Mouse (Mus musculus) myocyte (in vitro differentiated cells): ENCODE data around the gene Wdr64. TPM values are rescaled to one million over a fixed set of nuclear protein-coding genes. Genes with fewer than 3 reads are reported as not detected.

Experiments
- H3K27me3 ChIP-seq: one replicate; pipeline ENCODE4 v1.6.1; 2011; ENCODE audit not compliant: control insufficient read depth, insufficient read depth, insufficient read length
- H3K36me3 ChIP-seq: one replicate; pipeline ENCODE4 v1.6.1; 2011; ENCODE audit not compliant: control insufficient read depth, insufficient read depth
- H3K4me2 ChIP-seq: one replicate; pipeline ENCODE4 v1.6.1; 2011; ENCODE audit warnings: low read depth, control low read depth
- H3K4me3 ChIP-seq: one replicate; pipeline ENCODE4 v1.5.1; 2011; ENCODE audit warnings: mild to moderate bottlenecking, control low read depth, moderate library complexity
- H3K79me2 ChIP-seq: one replicate; pipeline ENCODE4 v1.6.1; 2011; ENCODE audit not compliant: control insufficient read depth, insufficient read depth
- H3ac ChIP-seq: one replicate; pipeline ENCODE4 v1.6.1; 2011; ENCODE audit not compliant: control insufficient read depth, insufficient read length
- CEBPB ChIP-seq: IDR thresholded peaks from 2 replicates; pipeline ENCODE4 v1.6.1; 2011; ENCODE audit warnings: mild to moderate bottlenecking, moderate library complexity; ENCODE audit not compliant: poor library complexity, insufficient read depth, severe bottlenecking
- E2F4 ChIP-seq: IDR thresholded peaks from one replicate; pipeline ENCODE4 v1.6.1; 2011; ENCODE audit warnings: mild to moderate bottlenecking, control low read depth, moderate library complexity; ENCODE audit not compliant: insufficient read depth
- MAX ChIP-seq: IDR thresholded peaks from one replicate; pipeline ENCODE4 v1.6.1; 2011; ENCODE audit warnings: low read depth, mild to moderate bottlenecking, control low read depth
- MYOD1 ChIP-seq, 3 experiments: IDR thresholded peaks; one replicate each; pipeline ENCODE4 v1.6.1; 2011; ENCODE audit warnings: control low read depth in 2 of 3, low read depth in 2 of 3, mild to moderate bottlenecking in 2 of 3, moderate library complexity in 1 of 3; ENCODE audit not compliant: insufficient read length in 2 of 3, control insufficient read depth in 1 of 3
- MYOG ChIP-seq, 3 experiments: IDR thresholded peaks; one replicate each; pipeline ENCODE4 v1.6.1; 2011; ENCODE audit warnings: control low read depth in 2 of 3, low read depth in 2 of 3, mild to moderate bottlenecking in 2 of 3; ENCODE audit not compliant: insufficient read length in 2 of 3, control insufficient read depth in 1 of 3, insufficient read depth in 1 of 3
- POLR2A ChIP-seq: IDR thresholded peaks from one replicate; pipeline ENCODE4 v1.6.1; 2011; ENCODE audit warnings: low read depth, mild to moderate bottlenecking, control low read depth, moderate library complexity; ENCODE audit not compliant: insufficient read length
- POLR2AphosphoS2 ChIP-seq: IDR thresholded peaks from one replicate; pipeline ENCODE4 v1.6.1; 2011; ENCODE audit warnings: low read depth, control low read depth; ENCODE audit not compliant: insufficient read length
- REST ChIP-seq: IDR thresholded peaks from one replicate; pipeline ENCODE4 v1.6.1; 2011; ENCODE audit warnings: mild to moderate bottlenecking, control low read depth, moderate library complexity; ENCODE audit not compliant: insufficient read depth, insufficient read length
- SRF ChIP-seq: IDR thresholded peaks from one replicate; pipeline ENCODE4 v1.6.1; 2011; ENCODE audit warnings: low read depth; ENCODE audit not compliant: control insufficient read depth, insufficient read length
- TCF12 ChIP-seq: IDR thresholded peaks from one replicate; pipeline ENCODE4 v1.6.1; 2011; ENCODE audit warnings: mild to moderate bottlenecking, control low read depth; ENCODE audit not compliant: poor library complexity, insufficient read depth, severe bottlenecking
- TCF3 ChIP-seq: IDR thresholded peaks from one replicate; pipeline ENCODE4 v1.6.1; 2011; ENCODE audit warnings: low read depth, control low read depth; ENCODE audit not compliant: insufficient read length
- USF1 ChIP-seq: IDR thresholded peaks from one replicate; pipeline ENCODE4 v1.6.1; 2011; ENCODE audit warnings: low read depth, mild to moderate bottlenecking, control low read depth, moderate library complexity
- polyA plus RNA-seq: library from polyadenylated mRNA; unstranded; fragments of >200 nt; fragmentation: generic; extraction: Trizol; gene quantifications from one replicate; pipeline ENCODE4 v1.2.1, GENCODE M21; 2012; ENCODE audit warnings: missing spikeins

Gene Wdr64
- polyA plus RNA-seq, 1 experiment, result not detected

DNA sequence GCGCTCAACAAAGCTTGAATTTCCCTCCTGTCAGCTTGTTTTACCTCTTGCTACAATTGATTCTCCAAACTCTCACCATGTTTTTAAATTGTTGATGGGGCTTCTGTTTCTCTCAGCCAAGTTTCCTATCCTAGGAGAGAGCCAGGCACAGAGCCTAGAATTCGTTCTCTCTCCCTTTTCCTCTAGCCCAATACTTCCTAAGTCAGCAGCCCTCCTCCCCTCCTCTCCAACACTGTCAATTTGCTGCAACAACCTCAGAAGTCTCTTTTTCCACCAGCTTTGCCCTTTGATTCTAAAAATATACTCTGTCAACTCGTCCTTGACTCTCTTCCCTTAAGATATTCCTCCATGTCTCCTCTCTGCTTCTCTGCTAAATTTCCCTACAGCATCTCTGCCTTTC, 982 bp downstream of the Wdr64 start:
- no peak for TF ChIP-seq MYOG (IDR thresholded peaks at IDR 0.05; ENCODE audit: control insufficient read depth in 1 of 3, insufficient read depth in 1 of 3, insufficient read length in 2 of 3, low read depth in 2 of 3)
- TF ChIP-seq POLR2A, result no peak
- TF ChIP-seq USF1, result no peak
- TF ChIP-seq E2F4, result no peak
- no peak for TF ChIP-seq POLR2AphosphoS2
- no peak for TF ChIP-seq TCF12
- no peak for TF ChIP-seq REST
- no peak for TF ChIP-seq CEBPB
- TF ChIP-seq MYOD1 (IDR thresholded peaks at IDR 0.05; ENCODE audit: control insufficient read depth in 1 of 3, insufficient read length in 2 of 3, low read depth in 2 of 3), result no peak
- TF ChIP-seq SRF, result no peak
- no peak overlapping the region for H3K4me3 ChIP-seq

DNA sequence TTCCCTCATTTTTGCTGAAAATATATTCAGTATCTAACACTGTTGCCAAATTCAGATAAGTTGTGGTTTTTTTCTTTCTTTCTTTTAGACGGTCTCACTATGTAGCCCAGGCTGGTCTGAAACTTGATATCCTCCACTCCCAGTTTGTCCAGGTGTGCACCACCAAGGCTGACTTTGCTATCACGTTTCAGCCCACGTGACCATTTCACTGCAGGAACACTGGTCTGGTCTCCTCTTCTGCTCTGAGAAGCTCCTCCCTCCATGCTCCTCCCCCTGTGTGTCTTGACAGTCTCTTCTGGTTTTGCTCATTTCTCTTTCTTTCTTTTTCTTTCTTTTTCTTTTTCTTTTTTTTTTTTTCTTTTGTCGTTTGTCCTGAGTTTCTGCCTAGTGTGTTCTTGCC, 1.4 kb downstream of the Wdr64 start:
- Histone ChIP-seq H3ac (no peak overlapping the region), H3K4me3 (no peak overlapping the region), H3K79me2 (no peaks in the 10 kb centered on the region), H3K4me2 (no peak overlapping the region), H3K27me3 (no peaks in the 10 kb centered on the region), H3K36me3 (no peaks in the 10 kb centered on the region)
- TF ChIP-seq USF1 (peak; percentile 27), POLR2AphosphoS2 (no peak)

More for the DNA sequence above, 982 bp downstream of the Wdr64 start:
- H3K27me3 ChIP-seq, result no peaks in the 10 kb centered on the region
- H3ac ChIP-seq, result no peak overlapping the region
- no peaks in the 10 kb centered on the region for H3K36me3 ChIP-seq
- H3K79me2 ChIP-seq, result no peaks in the 10 kb centered on the region
- H3K4me2 ChIP-seq, result no peak overlapping the region

DNA sequence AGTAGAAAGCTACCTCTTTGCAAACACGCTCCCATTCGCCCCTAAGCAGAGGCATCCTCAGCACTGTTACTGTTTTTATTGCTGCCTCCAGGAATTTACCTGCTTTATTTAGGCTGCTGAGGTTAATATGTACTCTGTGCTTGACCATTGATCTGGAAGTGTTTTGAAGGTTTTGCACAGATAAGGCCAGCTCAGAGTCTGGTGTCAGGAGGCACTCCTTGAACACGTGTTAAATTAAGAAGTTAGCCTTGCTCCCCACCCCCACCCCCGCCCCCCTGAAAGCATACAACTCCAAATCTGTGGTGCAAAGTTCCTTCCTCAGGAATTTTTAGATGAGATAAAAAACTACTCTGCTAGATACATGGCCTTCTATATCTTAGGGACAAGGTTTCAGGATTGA, 2.8 kb downstream of the Wdr64 start:
- Histone ChIP-seq H3K27me3 (no peaks in the 10 kb centered on the region), H3K4me2 (no peak overlapping the region), H3K79me2 (no peaks in the 10 kb centered on the region), H3ac (no peak overlapping the region), H3K4me3 (no peak overlapping the region), H3K36me3 (no peaks in the 10 kb centered on the region)
- TF ChIP-seq E2F4 (no peak), POLR2AphosphoS2 (no peak), MYOD1 (IDR thresholded peaks at IDR 0.05; ENCODE audit: control insufficient read depth in 1 of 3, insufficient read length in 2 of 3, low read depth in 2 of 3) (no peak), USF1 (no peak), TCF12 (no peak), POLR2A (no peak), MYOG (IDR thresholded peaks at IDR 0.05; ENCODE audit: control insufficient read depth in 1 of 3, insufficient read depth in 1 of 3, insufficient read length in 2 of 3, low read depth in 2 of 3) (no peak), TCF3 (no peak), MAX (no peak), CEBPB (no peak), REST (no peak), SRF (no peak)

DNA sequence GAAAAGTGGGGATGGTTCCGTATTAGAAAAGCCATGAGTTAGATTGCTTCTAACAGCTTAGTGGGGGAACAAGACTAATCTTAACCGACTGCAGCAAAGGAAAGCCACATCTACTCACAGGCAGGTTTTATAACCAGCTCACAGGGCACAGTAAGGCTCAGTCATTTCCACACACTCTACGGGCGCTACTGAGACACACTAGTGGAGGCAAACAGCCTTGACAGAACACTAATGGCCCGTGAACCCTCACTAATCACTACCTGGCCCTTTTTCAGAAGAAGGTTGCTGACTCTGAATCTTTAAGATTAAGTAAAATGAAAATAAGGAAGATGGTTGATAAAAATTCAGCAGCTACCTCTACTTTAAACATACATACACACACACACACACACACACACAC, 9.2 kb downstream of the Wdr64 start:
- Histone ChIP-seq H3K4me2 (no peak overlapping the region), H3K36me3 (no peaks in the 10 kb centered on the region), H3ac (no peak overlapping the region), H3K79me2 (no peaks in the 10 kb centered on the region), H3K4me3 (no peak overlapping the region), H3K27me3 (no peaks in the 10 kb centered on the region)
- TF ChIP-seq POLR2A (no peak), REST (no peak), CEBPB (no peak), USF1 (no peak), MAX (no peak), E2F4 (no peak), MYOG (IDR thresholded peaks at IDR 0.05; ENCODE audit: control insufficient read depth in 1 of 3, insufficient read depth in 1 of 3, insufficient read length in 2 of 3, low read depth in 2 of 3) (no peak), MYOD1 (IDR thresholded peaks at IDR 0.05; ENCODE audit: control insufficient read depth in 1 of 3, insufficient read length in 2 of 3, low read depth in 2 of 3) (no peak), POLR2AphosphoS2 (no peak)

DNA sequence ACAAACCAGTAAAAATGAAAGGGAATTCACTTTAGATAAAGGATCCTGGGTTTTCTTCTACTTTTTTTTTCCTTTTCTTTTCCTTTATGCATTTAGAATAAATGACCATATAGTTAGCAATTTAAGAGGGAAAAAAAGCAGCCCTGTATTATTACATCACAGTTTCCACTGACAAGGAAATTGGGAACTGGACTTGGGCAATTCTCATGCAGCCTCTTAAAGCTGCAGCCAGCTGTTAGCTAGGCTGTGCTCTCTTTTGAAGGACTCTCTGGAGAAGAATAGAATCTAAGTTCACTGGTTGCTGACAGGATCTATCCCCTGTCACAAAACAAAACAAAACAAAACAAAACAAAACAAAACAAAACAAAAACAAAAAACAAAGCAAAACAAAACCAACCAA, 9.6 kb downstream of the Wdr64 start:
- no peaks in the 10 kb centered on the region for H3K27me3 ChIP-seq
- no peak for TF ChIP-seq MYOG (IDR thresholded peaks at IDR 0.05; ENCODE audit: control insufficient read depth in 1 of 3, insufficient read depth in 1 of 3, insufficient read length in 2 of 3, low read depth in 2 of 3)
- TF ChIP-seq TCF12, result no peak
- TF ChIP-seq TCF3, result no peak
- no peak for TF ChIP-seq SRF
- TF ChIP-seq E2F4, result no peak
- TF ChIP-seq REST, result no peak
- no peak for TF ChIP-seq MYOD1 (IDR thresholded peaks at IDR 0.05; ENCODE audit: control insufficient read depth in 1 of 3, insufficient read length in 2 of 3, low read depth in 2 of 3)
- no peak for TF ChIP-seq CEBPB
- TF ChIP-seq USF1, result no peak
- no peak for TF ChIP-seq POLR2AphosphoS2
- no peak for TF ChIP-seq POLR2A
- no peak for TF ChIP-seq MAX
- H3ac ChIP-seq, result no peak overlapping the region
- H3K4me2 ChIP-seq, result no peak overlapping the region
- no peak overlapping the region for H3K4me3 ChIP-seq
- H3K36me3 ChIP-seq, result no peaks in the 10 kb centered on the region
- no peaks in the 10 kb centered on the region for H3K79me2 ChIP-seq
